Mouse (Mus musculus) hindbrain, postnatal 0 days (tissue): Measurements from ENCODE around the gene Sept1. TPM values are rescaled to one million over a fixed set of nuclear protein-coding genes. Genes with fewer than 3 reads are reported as not detected.
A peak's percentile ranks its signal among the peaks of the same experiment; 100 is the strongest.

Source experiments
- ATAC-seq: fragments of 200-750 bp; cut with Nextera tagmentation; 2 replicates; pipeline ENCODE4 v1.8.0; 2017; ENCODE audit warnings: mild to moderate bottlenecking, moderate TSS enrichment, moderate library complexity
- DNase-seq: peaks from one replicate; pipeline ENCODE4 v3.0.0-alpha.2; 2015; ENCODE audit warnings: low spot score
- H3K27ac ChIP-seq: fragments of 300-500 bp; sonication (generic); 2 replicates; pipeline ENCODE4 v1.5.1; 2014; ENCODE audit warnings: mild to moderate bottlenecking
- H3K27me3 ChIP-seq: fragments of 300-500 bp; sonication (generic); 2 replicates; pipeline ENCODE4 v1.6.1; 2014; ENCODE audit warnings: low read length, mixed read lengths; ENCODE audit not compliant: insufficient read depth
- H3K36me3 ChIP-seq: fragments of 300-500 bp; sonication (generic); 2 replicates; pipeline ENCODE4 v1.6.1; 2014; ENCODE audit warnings: low read length, mixed read lengths; ENCODE audit not compliant: insufficient read depth
- H3K4me1 ChIP-seq: fragments of 300-500 bp; sonication (generic); 2 replicates; pipeline ENCODE4 v1.6.1; 2014; ENCODE audit warnings: antibody characterized with exemption, low read length, mixed read lengths; ENCODE audit not compliant: insufficient read depth
- H3K4me2 ChIP-seq: fragments of 300-500 bp; sonication (generic); 2 replicates; pipeline ENCODE4 v1.6.1; 2014; ENCODE audit warnings: low read depth, mild to moderate bottlenecking, low read length, moderate library complexity, mixed read lengths
- H3K4me3 ChIP-seq: fragments of 300-500 bp; sonication (generic); 2 replicates; pipeline ENCODE4 v1.5.1; 2014; ENCODE audit warnings: low read length
- H3K9ac ChIP-seq: fragments of 300-500 bp; sonication (generic); replicated peaks from 2 replicates; pipeline ENCODE4 v1.6.1; 2014; ENCODE audit warnings: mild to moderate bottlenecking, low read length, moderate library complexity, mixed read lengths
- H3K9me3 ChIP-seq: fragments of 300-500 bp; sonication (generic); 2 replicates; pipeline ENCODE4 v1.6.1; 2016; ENCODE audit warnings: low read length, mixed read lengths
- CTCF ChIP-seq: IDR thresholded peaks from 2 replicates; pipeline ENCODE4 v1.5.1; 2016; ENCODE audit warnings: antibody characterized with exemption, control low read depth, low read depth
- WGBS: fragments of 180-500 bp; shearing (Covaris S2); extraction: QIAGEN DNeasy Blood & Tissue Kit; methylation state at CpG from one replicate; pipeline ENCODE4 v1.1.7; 2014; 5-methylcytosine and 5-hydroxymethylcytosine counted together
- polyA plus RNA-seq: library from polyadenylated mRNA; unstranded; fragments of >200 nt; fragmentation: Nextera tagmentation; extraction: Ambion mirVana; gene quantifications from 2 replicates; pipeline ENCODE4 v1.2.1, GENCODE M21; 2015
- total RNA-seq: library from RNA; depleted of rRNA; stranded (reverse); fragments of >200 nt; gene quantifications from 2 replicates; pipeline ENCODE4 v1.2.3, GENCODE M21; 2014

Sept1 gene
- total and polyA plus RNA-seq, 2 experiments from 2014 or later, result 4.6 to 5.2 TPM

- no peaks in the 10 kb centered on the region for H3K9me3 ChIP-seq
- no peaks in the 10 kb centered on the region for H3K36me3 ChIP-seq
- H3K27ac ChIP-seq, result no peak overlapping the region
- H3K4me3 ChIP-seq, result no peak overlapping the region
- no peaks in the 10 kb centered on the region for H3K27me3 ChIP-seq
- no peak for TF ChIP-seq CTCF
- no peaks in the 10 kb centered on the region for H3K4me1 ChIP-seq
- 95% methylated on average over 3 of the region's 3 CpGs for WGBS
- H3K9ac ChIP-seq, result no peak overlapping the region
- DNase-seq, result no peak
- ATAC-seq, result no peak
- H3K4me2 ChIP-seq, result no peak overlapping the region
Measured at GRCm38 (mm10) chr7:127263526-127263925, 30.6 kb upstream of the Sept1 start.

- H3K9ac ChIP-seq, result no peak overlapping the region
- no peaks in the 10 kb centered on the region for H3K27me3 ChIP-seq
- no peak for DNase-seq
- H3K27ac ChIP-seq, result no peak overlapping the region
- no peak overlapping the region for H3K4me3 ChIP-seq
- ATAC-seq, result no peak
- no peaks in the 10 kb centered on the region for H3K4me1 ChIP-seq
- no peak overlapping the region for H3K4me2 ChIP-seq
- H3K36me3 ChIP-seq, result no peaks in the 10 kb centered on the region
- WGBS, result 79% methylated on average over 10 of the region's 10 CpGs
- H3K9me3 ChIP-seq, result no peaks in the 10 kb centered on the region
- no peak for TF ChIP-seq CTCF
Measured at GRCm38 (mm10) chr7:127262218-127262961, 29.5 kb upstream of the Sept1 start.

GRCm38 (mm10) chr7:127260309-127261111 is 27.6 kb upstream of the Sept1 start, which contains the start of gene Dctpp1:
Gene Dctpp1, minus strand, starts transcription at chr7:127260709.
- peak within 1 kb of the TSS; percentile 53 for H3K9ac ChIP-seq
- H3K4me2 ChIP-seq, result peak within 1 kb of the TSS; percentile 59
- H3K36me3 ChIP-seq, result no peaks in the 10 kb centered on the region
- H3K27ac ChIP-seq, result peak within 1 kb of the TSS; percentile 28; the same call in 1 of the 2 replicates
- ATAC-seq, result peak; percentile 99
- H3K4me3 ChIP-seq, result peak within 1 kb of the TSS; percentile 59
- H3K9me3 ChIP-seq, result no peaks in the 10 kb centered on the region
- H3K4me1 ChIP-seq, result no peaks in the 10 kb centered on the region
- DNase-seq, result peak; percentile 99
- no peaks in the 10 kb centered on the region for H3K27me3 ChIP-seq
- under 1% methylated on average over 49 of the region's 50 CpGs for WGBS
- TF ChIP-seq CTCF, result peak; percentile 80

- peak overlapping the region; percentile 59 for H3K4me2 ChIP-seq
- WGBS, result 69% methylated on average over 8 of the region's 8 CpGs
- ATAC-seq, result no peak
Measured at GRCm38 (mm10) chr7:127259186-127259905, 26.4 kb upstream of the Sept1 start.

GRCm38 (mm10) chr7:127256518-127256917 is 23.6 kb upstream of the Sept1 start:
- H3K27me3 ChIP-seq, result no peaks in the 10 kb centered on the region
- H3K27ac ChIP-seq, result no peak overlapping the region
- no peak overlapping the region for H3K4me3 ChIP-seq
- no peak for DNase-seq
- no peak for TF ChIP-seq CTCF
- no peak overlapping the region for H3K9ac ChIP-seq
- H3K36me3 ChIP-seq, result no peaks in the 10 kb centered on the region
- WGBS, result 89% methylated on average over 5 of the region's 5 CpGs
- no peak for ATAC-seq
- no peaks in the 10 kb centered on the region for H3K9me3 ChIP-seq
- no peaks in the 10 kb centered on the region for H3K4me1 ChIP-seq
- H3K4me2 ChIP-seq, result no peak overlapping the region

More at GRCm38 (mm10) chr7:127259186-127259905, 26.4 kb upstream of the Sept1 start:
- no peaks in the 10 kb centered on the region for H3K9me3 ChIP-seq
- H3K9ac ChIP-seq, result peak overlapping the region; percentile 1; the same call in 1 of the 2 replicates
- H3K27me3 ChIP-seq, result no peaks in the 10 kb centered on the region
- no peak for DNase-seq
- no peak overlapping the region for H3K4me3 ChIP-seq
- no peaks in the 10 kb centered on the region for H3K36me3 ChIP-seq
- H3K4me1 ChIP-seq, result no peaks in the 10 kb centered on the region
- H3K27ac ChIP-seq, result no peak overlapping the region
- no peak; the same call in 1 of the 2 replicates for TF ChIP-seq CTCF

GRCm38 (mm10) chr7:127255965-127256364 is 23.0 kb upstream of the Sept1 start:
- WGBS, result 90% methylated on average over 2 of the region's 2 CpGs
- no peak for ATAC-seq
- Histone ChIP-seq H3K36me3 (no peaks in the 10 kb centered on the region), H3K4me3 (no peak overlapping the region), H3K9me3 (no peaks in the 10 kb centered on the region), H3K4me1 (no peaks in the 10 kb centered on the region), H3K27me3 (no peaks in the 10 kb centered on the region), H3K27ac (no peak overlapping the region), H3K4me2 (no peak overlapping the region), H3K9ac (no peak overlapping the region)
- DNase-seq, result no peak
- TF ChIP-seq CTCF, result no peak
